Comparison of ENCODE assay signal across 17 mouse cellular contexts in genomic region chr16:44684646-44685045, GRCm38 (mm10). TPM values are rescaled to one million over a fixed set of nuclear protein-coding genes. Genes with fewer than 3 reads are reported as not detected.
DNase-seq lines count a peak whose midpoint lies in the region; ATAC-seq lines count a peak whose summit lies in the region.
"Had no signal": no experiment of that assay in that cellular context is flagged by ENCODE, and none has a peak within 500 bp of the region (broad histone marks: within the 10 kb centered on the region; RNA-seq: fewer than 3 reads in every experiment).

No protein-coding gene starts in this region.

- H3K4me3 ChIP-seq in forebrain, embryonic 12.5 days (replicated peaks) = no peak overlapping the region
- H3K4me3 ChIP-seq in forebrain, embryonic 11.5 days (ENCODE audit: low read depth, low read length) = no peak overlapping the region
- H3K4me3 ChIP-seq in neural tube, embryonic 13.5 days = no peak overlapping the region
- H3K4me3 ChIP-seq in hindbrain, embryonic 16.5 days (ENCODE audit: low read length) = no peak overlapping the region
- no peak overlapping the region for H3K4me3 ChIP-seq in liver, embryonic 11.5 days (ENCODE audit: low read depth, low read length)
- H3K4me3 ChIP-seq: gastrocnemius, adult 2 months; intestine, embryonic 15.5 days had no signal

- no peaks in the 10 kb centered on the region for H3K36me3 ChIP-seq in forebrain, embryonic 12.5 days (replicated peaks)
- no peaks in the 10 kb centered on the region; the same call in 1 of the 2 replicates for H3K36me3 ChIP-seq in forebrain, embryonic 11.5 days (ENCODE audit: control insufficient read depth, insufficient read depth, low read length)
- no peaks in the 10 kb centered on the region for H3K36me3 ChIP-seq in neural tube, embryonic 13.5 days
- no peaks in the 10 kb centered on the region for H3K36me3 ChIP-seq in hindbrain, embryonic 16.5 days (ENCODE audit: control insufficient read depth, insufficient read depth, low read length)
- H3K36me3 ChIP-seq in liver, embryonic 11.5 days (ENCODE audit: control insufficient read depth, insufficient read depth, low read length) = no peaks in the 10 kb centered on the region
- H3K36me3 ChIP-seq: intestine, embryonic 15.5 days had no signal

- no peak overlapping the region for H3K4me2 ChIP-seq in forebrain, embryonic 12.5 days
- no peak overlapping the region for H3K4me2 ChIP-seq in forebrain, embryonic 11.5 days (ENCODE audit: low read depth, low read length, severe bottlenecking)
- H3K4me2 ChIP-seq in neural tube, embryonic 13.5 days = no peak overlapping the region
- no peak overlapping the region for H3K4me2 ChIP-seq in hindbrain, embryonic 16.5 days (ENCODE audit: low read length)
- H3K4me2 ChIP-seq in liver, embryonic 11.5 days = no peak overlapping the region
- H3K4me2 ChIP-seq: intestine, embryonic 15.5 days had no signal

- H3K9ac ChIP-seq in forebrain, embryonic 12.5 days = no peak overlapping the region
- no peak overlapping the region for H3K9ac ChIP-seq in forebrain, embryonic 11.5 days (ENCODE audit: low read length)
- H3K9ac ChIP-seq in neural tube, embryonic 13.5 days = no peak overlapping the region
- no peak overlapping the region for H3K9ac ChIP-seq in hindbrain, embryonic 16.5 days (ENCODE audit: low read depth, low read length)
- H3K9ac ChIP-seq in liver, embryonic 11.5 days (ENCODE audit: low read depth, low read length) = no peak overlapping the region
- H3K9ac ChIP-seq: intestine, embryonic 15.5 days; liver, embryonic 14.5 days had no signal

- peak overlapping the region; percentile 31 for H3K27ac ChIP-seq in forebrain, embryonic 12.5 days
- H3K27ac ChIP-seq in forebrain, embryonic 11.5 days (ENCODE audit: low read depth, low read length) = no peak overlapping the region
- peak overlapping the region; percentile 76 for H3K27ac ChIP-seq in neural tube, embryonic 13.5 days (replicated peaks)
- peak overlapping the region; percentile 39 for H3K27ac ChIP-seq in hindbrain, embryonic 16.5 days (ENCODE audit: low read depth, low read length)
- no peak overlapping the region for H3K27ac ChIP-seq in liver, embryonic 11.5 days (ENCODE audit: low read depth, low read length)
- H3K27ac ChIP-seq: gastrocnemius, adult 2 months; intestine, embryonic 15.5 days; kidney, postnatal 0 days; liver, embryonic 14.5 days; stomach, postnatal 0 days had no signal

- H3K9me3 ChIP-seq in forebrain, embryonic 12.5 days = peaks cover 12% of the 10 kb centered on the region
- H3K9me3 ChIP-seq in forebrain, embryonic 11.5 days (ENCODE audit: control insufficient read depth, low read length) = peaks cover 4% of the 10 kb centered on the region; the same call in 1 of the 2 replicates
- H3K9me3 ChIP-seq in neural tube, embryonic 13.5 days = peaks cover 9% of the 10 kb centered on the region; the same call in 1 of the 2 replicates
- H3K9me3 ChIP-seq in hindbrain, embryonic 16.5 days (ENCODE audit: control insufficient read depth, low read length) = peaks cover 5% of the 10 kb centered on the region; the same call in 1 of the 2 replicates
- H3K9me3 ChIP-seq in liver, embryonic 11.5 days (ENCODE audit: control insufficient read depth, low read length) = peaks cover 2% of the 10 kb centered on the region; the same call in 1 of the 2 replicates
- H3K9me3 ChIP-seq: intestine, embryonic 15.5 days had no signal

- no peak for DNase-seq in forebrain, embryonic 11.5 days (ENCODE audit: low spot score)
- no peak for DNase-seq in neural tube, embryonic 10.5 days (ENCODE audit: extremely low spot score, low spot score)
- no peak for DNase-seq in layer of hippocampus, postnatal 36 days
- no peak for DNase-seq in liver, embryonic 11.5 days (ENCODE audit: low spot score)
- DNase-seq in frontal cortex, postnatal 10 days (ENCODE audit: low spot score in 2 of 2) = no peak
- DNase-seq: cerebellum, adult 8-10 months; gastrocnemius, adult 2 months; lung, postnatal 10 days; right cerebral cortex, postnatal 14 days; thymus, postnatal 36 days had no signal

- WGBS in forebrain, embryonic 12.5 days = 80% methylated on average over 7 of the region's 7 CpGs
- WGBS in forebrain, embryonic 11.5 days = 81% methylated on average over 7 of the region's 7 CpGs
- WGBS in neural tube, embryonic 13.5 days = 72% methylated on average over 7 of the region's 7 CpGs
- WGBS in hindbrain, embryonic 16.5 days = 63% methylated on average over 7 of the region's 7 CpGs
- 82% methylated on average over 7 of the region's 7 CpGs for WGBS in liver, embryonic 11.5 days

- ATAC-seq in forebrain, embryonic 12.5 days (ENCODE audit: low FRiP score) = no peak
- ATAC-seq in forebrain, embryonic 11.5 days (replicated peaks; ENCODE audit: low FRiP score) = no peak
- no peak for ATAC-seq in neural tube, embryonic 13.5 days (ENCODE audit: low read depth)
- no peak for ATAC-seq in hindbrain, embryonic 16.5 days
- no peak for ATAC-seq in liver, embryonic 11.5 days (replicated peaks; ENCODE audit: low FRiP score)
- ATAC-seq: intestine, embryonic 15.5 days had no signal

- H3K4me1 ChIP-seq in forebrain, embryonic 12.5 days = peaks cover 67% of the 10 kb centered on the region
- peaks cover 15% of the 10 kb centered on the region for H3K4me1 ChIP-seq in forebrain, embryonic 11.5 days (replicated peaks; ENCODE audit: control insufficient read depth, insufficient read depth, low read length)
- peaks cover 60% of the 10 kb centered on the region for H3K4me1 ChIP-seq in neural tube, embryonic 13.5 days (replicated peaks)
- H3K4me1 ChIP-seq in hindbrain, embryonic 16.5 days (ENCODE audit: control insufficient read depth, insufficient read depth, low read depth, low read length) = peaks cover 22% of the 10 kb centered on the region
- 0 out of 2 replicates have a peak, but pooled peaks cover 2% of the 10 kb centered on the region for H3K4me1 ChIP-seq in liver, embryonic 11.5 days (replicated peaks; ENCODE audit: control insufficient read depth, insufficient read depth, low read length)

- no peaks in the 10 kb centered on the region for H3K27me3 ChIP-seq in forebrain, embryonic 12.5 days
- H3K27me3 ChIP-seq in forebrain, embryonic 11.5 days (ENCODE audit: control insufficient read depth, insufficient read depth, low read length) = no peaks in the 10 kb centered on the region
- no peaks in the 10 kb centered on the region for H3K27me3 ChIP-seq in neural tube, embryonic 13.5 days
- no peaks in the 10 kb centered on the region for H3K27me3 ChIP-seq in hindbrain, embryonic 16.5 days (replicated peaks; ENCODE audit: control insufficient read depth, insufficient read depth, low read length)
- peaks cover 9% of the 10 kb centered on the region for H3K27me3 ChIP-seq in liver, embryonic 11.5 days (replicated peaks; ENCODE audit: control insufficient read depth, insufficient read depth, low read length)
- H3K27me3 ChIP-seq: intestine, embryonic 15.5 days had no signal

RNA-seq across cellular contexts. Expression of gene Nepro, which starts 39.5 kb away (rescaled TPM):
- 9.9 and 10.4 TPM in 2 replicates for polyA plus RNA-seq in forebrain, embryonic 12.5 days (2016; fragmentation: Nextera tagmentation; extraction: Ambion mirVana)
- polyA plus RNA-seq in forebrain, embryonic 11.5 days (2014; fragmentation: Nextera tagmentation; extraction: Ambion mirVana) = 11.9 and 13.2 TPM in 2 replicates
- polyA plus RNA-seq in neural tube, embryonic 13.5 days (2015; fragmentation: Nextera tagmentation; extraction: Ambion mirVana) = 4.2 and 5.9 TPM in 2 replicates
- 3.2 and 4.7 TPM in 2 replicates for polyA plus RNA-seq in hindbrain, embryonic 16.5 days (2015; fragmentation: Nextera tagmentation; extraction: Ambion mirVana)
- total RNA-seq in layer of hippocampus, postnatal 36 days (2021) = 1 to 10 TPM; 5.4 to 6.0 TPM
- polyA plus RNA-seq in liver, embryonic 11.5 days (2014; fragmentation: Nextera tagmentation; extraction: Ambion mirVana) = 10.1 and 10.4 TPM in 2 replicates

Comparison
In these comparisons a context has a peak if more than half of its experiments do, and no peak if none do; other contexts are left out.
1. H3K27ac ChIP-seq: peak in forebrain, embryonic 12.5 days (single experiment), neural tube, embryonic 13.5 days (single experiment) and hindbrain, embryonic 16.5 days (single experiment); none in forebrain, embryonic 11.5 days (single experiment) and liver, embryonic 11.5 days (single experiment).